Mouse (Mus musculus) olfactory bulb, adult 2 months (tissue): ENCODE measurements around the gene Leng9. TPM values are rescaled to one million over a fixed set of nuclear protein-coding genes. Genes with fewer than 3 reads are reported as not detected.

Experiments
- H3K27ac ChIP-seq: fragments of 200-500 bp; 2 replicates; pipeline ENCODE4 v1.5.1; 2012; ENCODE audit warnings: low read depth, low read length; ENCODE audit not compliant: insufficient read depth
- H3K4me1 ChIP-seq: fragments of 200-500 bp; 2 replicates; pipeline ENCODE4 v1.6.1; 2012; ENCODE audit warnings: low read length; ENCODE audit not compliant: control insufficient read depth, insufficient read depth
- H3K4me3 ChIP-seq: fragments of 200-500 bp; 2 replicates; pipeline ENCODE4 v1.5.1; 2012; ENCODE audit warnings: mild to moderate bottlenecking, low read depth, low read length, moderate library complexity; ENCODE audit not compliant: insufficient read depth
- CTCF ChIP-seq: fragments of 200-500 bp; IDR thresholded peaks from 2 replicates; pipeline ENCODE4 v1.5.1; 2012; ENCODE audit warnings: low read depth, mild to moderate bottlenecking, low read length, moderate library complexity; ENCODE audit not compliant: insufficient read depth
- POLR2A ChIP-seq: fragments of 200-500 bp; IDR thresholded peaks from 2 replicates; pipeline ENCODE4 v1.6.1; 2012; ENCODE audit warnings: mild to moderate bottlenecking, low read depth, low read length, moderate library complexity; ENCODE audit not compliant: insufficient read depth
- WGBS: fragments of 180-500 bp; shearing (Covaris S2); methylation state at CpG from one replicate; pipeline ENCODE4 v1.1.7; 2018; 5-methylcytosine and 5-hydroxymethylcytosine counted together
- polyA plus RNA-seq: library from polyadenylated mRNA; stranded (reverse); fragments of >200 nt; gene quantifications from 2 replicates; pipeline ENCODE4 v1.2.4, GENCODE M21; 2012; ENCODE audit warnings: low replicate concordance; ENCODE audit not compliant: missing spikeins, insufficient read depth, insufficient read length

The Leng9 gene
- polyA plus RNA-seq, 1 experiment = not detected

DNA sequence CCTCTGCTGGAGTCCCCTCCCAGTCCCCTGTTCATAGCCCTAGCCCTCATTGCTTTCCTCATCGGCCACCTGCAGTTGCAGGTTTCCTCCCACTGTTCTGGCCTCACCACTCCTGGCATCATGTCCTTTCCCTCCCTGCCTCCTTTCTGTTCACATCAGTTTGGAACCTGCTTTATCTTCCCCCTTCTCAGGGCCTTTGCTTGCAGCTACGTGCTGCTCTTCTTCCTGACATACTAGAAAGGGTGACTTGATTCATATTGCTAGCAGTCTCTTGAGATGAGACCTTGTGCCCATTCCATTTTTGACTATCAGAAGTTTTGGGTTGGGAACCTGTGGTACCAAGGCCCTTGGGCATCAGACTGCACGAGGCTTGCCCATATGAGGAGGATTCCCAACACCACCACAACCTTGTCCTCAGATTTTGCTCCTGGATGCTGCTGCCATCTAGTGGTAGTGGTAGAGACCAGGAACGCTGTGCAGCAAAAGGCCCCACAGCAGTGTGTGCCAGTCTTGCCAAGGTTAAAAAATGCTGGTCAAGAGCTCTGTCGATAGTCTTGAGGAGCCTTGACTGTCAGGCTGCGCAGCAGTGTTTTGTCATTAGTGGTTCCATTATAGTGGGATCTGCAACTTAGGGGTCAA lies 4.5 kb downstream of the Leng9 start:
- TF ChIP-seq POLR2A = no peak
- peak; percentile 45; the same call in 1 of the 2 replicates for TF ChIP-seq CTCF
- WGBS = 58% methylated on average over 6 of the region's 6 CpGs
- H3K27ac ChIP-seq = no peak overlapping the region
- H3K4me1 ChIP-seq = peaks cover 8% of the 10 kb centered on the region
- no peak overlapping the region for H3K4me3 ChIP-seq

DNA sequence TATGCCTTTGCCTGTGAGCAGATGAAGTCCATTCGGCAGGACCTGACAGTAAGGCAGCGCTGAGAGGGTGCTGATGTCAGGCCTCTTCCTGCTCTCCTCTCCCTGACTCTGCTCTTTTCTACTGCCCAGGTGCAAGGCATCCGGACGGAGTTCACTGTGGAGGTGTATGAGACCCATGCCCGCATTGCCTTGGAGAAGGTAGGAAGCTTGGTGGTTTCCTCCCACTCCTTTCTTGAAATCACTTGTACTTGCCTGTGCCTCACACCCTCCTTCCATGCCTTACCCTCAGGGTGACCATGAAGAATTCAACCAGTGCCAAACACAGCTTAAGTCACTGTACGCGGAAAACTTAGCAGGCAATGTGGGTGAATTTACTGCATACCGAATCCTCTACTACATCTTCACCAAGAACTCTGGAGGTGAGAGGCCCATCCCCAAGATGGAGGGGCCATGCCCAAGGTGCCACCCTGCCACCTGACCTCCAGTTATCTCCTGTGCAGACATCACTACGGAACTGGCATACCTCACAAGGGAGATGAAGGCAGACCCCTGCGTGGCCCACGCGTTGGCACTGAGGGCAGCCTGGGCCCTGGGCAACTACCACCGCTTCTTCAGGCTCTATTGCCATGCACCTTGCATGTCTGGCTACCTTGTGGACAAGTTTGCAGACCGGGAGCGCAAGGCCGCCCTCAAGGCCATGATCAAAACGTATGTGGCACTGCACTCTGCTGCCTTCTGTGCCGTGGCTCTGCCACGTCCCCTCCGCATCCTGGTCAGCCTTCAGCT lies 5.2 kb downstream of the Leng9 start:
- TF ChIP-seq CTCF = no peak
- no peak for TF ChIP-seq POLR2A
- Histone ChIP-seq H3K4me3 (no peak overlapping the region), H3K27ac (no peak overlapping the region), H3K4me1 (peaks cover 7% of the 10 kb centered on the region)
- 95% methylated on average over 20 of the region's 20 CpGs for WGBS

DNA sequence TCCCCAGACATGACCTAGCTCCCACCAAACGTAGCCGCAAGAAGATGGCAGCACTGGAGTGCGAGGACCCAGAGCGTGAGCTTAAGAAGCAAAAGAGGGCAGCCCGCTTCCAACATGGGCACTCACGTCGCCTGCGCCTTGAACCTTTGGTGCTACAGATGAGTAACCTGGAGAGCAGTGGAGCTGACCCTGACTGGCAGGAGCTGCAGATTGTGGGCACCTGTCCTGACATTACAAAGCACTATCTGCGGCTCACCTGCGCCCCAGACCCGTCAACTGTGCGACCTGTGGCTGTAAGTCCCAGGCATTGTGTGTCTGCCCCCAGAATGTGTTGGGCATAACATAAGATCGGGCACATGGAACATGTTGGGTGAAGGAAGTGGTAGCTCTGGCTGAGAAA lies 6.1 kb downstream of the Leng9 start:
- no peak overlapping the region for H3K4me3 ChIP-seq
- peaks cover 7% of the 10 kb centered on the region for H3K4me1 ChIP-seq
- no peak overlapping the region for H3K27ac ChIP-seq
- WGBS = 96% methylated on average over 13 of the region's 13 CpGs
- no peak for TF ChIP-seq CTCF
- no peak for TF ChIP-seq POLR2A

DNA sequence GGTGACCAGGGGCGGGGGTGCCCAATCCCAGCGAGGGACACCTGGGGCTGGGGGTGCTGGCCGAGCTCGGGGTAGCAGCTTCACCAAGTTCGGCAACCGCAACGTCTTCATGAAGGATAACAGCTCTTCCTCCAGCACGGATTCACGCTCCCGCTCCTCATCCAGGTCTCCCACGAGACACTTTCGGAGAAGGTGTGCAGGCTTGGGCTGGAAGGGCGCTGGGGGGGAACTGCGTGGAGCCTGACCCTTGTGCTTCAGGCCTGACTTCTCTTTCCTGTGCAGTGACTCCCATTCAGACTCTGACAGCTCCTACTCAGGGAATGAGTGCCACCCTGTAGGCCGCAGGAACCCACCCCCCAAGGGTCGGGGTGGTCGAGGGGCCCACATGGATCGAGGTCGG lies 6.7 kb downstream of the Leng9 start:
- WGBS = 94% methylated on average over 19 of the region's 19 CpGs
- H3K4me3 ChIP-seq = no peak overlapping the region
- no peak overlapping the region for H3K27ac ChIP-seq
- peaks cover 8% of the 10 kb centered on the region for H3K4me1 ChIP-seq
- TF ChIP-seq POLR2A = no peak
- TF ChIP-seq CTCF = no peak

DNA sequence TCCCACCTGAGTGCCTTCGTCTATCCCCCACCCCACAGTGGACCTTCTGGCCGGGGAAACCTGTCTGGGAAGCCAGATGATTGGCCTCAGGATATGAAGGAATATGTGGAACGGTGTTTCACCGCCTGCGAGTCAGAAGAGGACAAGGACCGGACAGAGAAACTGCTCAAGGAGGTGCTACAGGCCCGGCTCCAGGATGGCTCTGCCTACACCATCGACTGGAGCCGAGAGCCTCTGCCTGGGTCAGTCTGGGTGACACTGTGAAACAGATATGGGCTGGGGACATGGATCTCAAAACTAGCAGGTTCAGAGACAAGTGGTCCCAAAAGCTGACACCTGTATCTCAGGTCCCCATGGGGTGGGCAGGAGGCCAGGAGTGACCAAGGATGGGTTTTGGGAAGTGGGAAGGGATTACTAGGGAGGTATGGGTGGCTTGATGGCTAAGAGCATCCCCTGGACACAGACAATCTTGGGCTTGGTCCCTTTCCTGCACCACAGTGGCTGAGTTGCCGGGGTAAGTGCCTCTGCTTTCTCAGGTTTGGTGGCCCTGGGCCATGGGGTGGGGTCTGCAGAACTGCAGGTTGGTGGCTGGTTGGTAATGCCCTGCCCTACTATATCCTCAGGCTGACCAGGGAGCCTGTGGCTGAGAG lies 7.3 kb downstream of the Leng9 start:
- TF ChIP-seq CTCF (no peak), POLR2A (no peak)
- peaks cover 4% of the 10 kb centered on the region; the same call in 1 of the 2 replicates for H3K4me1 ChIP-seq
- H3K4me3 ChIP-seq = no peak overlapping the region
- no peak overlapping the region for H3K27ac ChIP-seq
- WGBS = 93% methylated on average over 10 of the region's 10 CpGs

DNA sequence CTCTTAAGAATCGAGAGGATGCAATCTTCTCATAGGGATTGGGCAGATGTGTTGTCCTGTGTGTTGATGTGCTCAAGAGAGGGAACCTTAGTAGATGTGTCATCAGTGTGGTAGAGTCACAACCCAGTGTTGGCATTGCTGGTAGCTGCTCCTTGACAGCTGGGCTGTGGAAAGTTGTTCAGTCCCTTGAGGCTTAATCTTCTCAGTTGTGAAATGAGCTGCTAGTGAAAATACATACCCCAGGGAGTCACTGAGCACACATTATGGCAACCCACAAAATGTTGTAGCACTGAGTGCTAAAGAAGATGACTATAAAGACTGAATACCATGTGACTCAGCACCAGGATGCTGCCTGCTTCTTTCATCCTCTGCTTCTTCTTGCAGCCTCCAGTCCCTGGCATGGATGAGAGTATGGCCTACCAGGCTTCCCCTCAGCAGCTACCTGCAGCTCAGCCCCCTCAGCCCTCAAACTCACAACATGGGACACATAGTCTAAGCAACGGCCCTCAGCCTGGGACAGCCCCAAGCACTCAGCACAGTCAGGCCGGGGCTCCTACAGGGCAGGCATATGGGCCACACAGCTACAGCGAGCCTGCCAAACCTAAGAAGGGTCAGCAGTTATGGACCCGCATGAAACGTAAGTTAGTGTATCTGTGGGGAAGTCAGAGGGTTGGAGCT lies 8.4 kb downstream of the Leng9 start:
- Histone ChIP-seq H3K4me3 (no peak overlapping the region), H3K4me1 (peaks cover 4% of the 10 kb centered on the region; the same call in 1 of the 2 replicates), H3K27ac (no peak overlapping the region)
- 91% methylated on average over 6 of the region's 6 CpGs for WGBS
- TF ChIP-seq CTCF = no peak
- TF ChIP-seq POLR2A = no peak

DNA sequence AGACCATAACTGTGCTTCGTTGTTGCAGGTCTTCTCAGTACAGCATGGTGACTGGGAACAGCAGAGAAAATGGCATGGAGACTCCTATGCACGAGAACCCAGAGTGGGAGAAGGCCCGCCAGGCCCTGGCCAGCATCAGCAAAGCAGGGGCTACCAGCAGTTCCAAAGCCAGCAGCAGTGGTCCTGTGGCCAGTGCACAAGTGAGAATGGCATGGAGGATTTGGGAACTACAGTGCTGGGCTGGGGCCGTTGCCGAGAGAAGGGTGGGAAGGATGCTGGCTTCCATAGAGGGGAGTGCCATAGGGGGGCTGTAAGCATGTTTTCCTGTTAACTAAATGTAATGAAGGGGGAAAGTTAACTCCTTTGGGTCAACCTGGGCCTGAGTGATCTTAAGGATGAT lies 10.8 kb downstream of the Leng9 start:
- Histone ChIP-seq H3K4me1 (peaks cover 4% of the 10 kb centered on the region; the same call in 1 of the 2 replicates), H3K4me3 (no peak overlapping the region), H3K27ac (no peak overlapping the region)
- 83% methylated on average over 5 of the region's 5 CpGs for WGBS
- no peak for TF ChIP-seq POLR2A
- TF ChIP-seq CTCF = no peak

DNA sequence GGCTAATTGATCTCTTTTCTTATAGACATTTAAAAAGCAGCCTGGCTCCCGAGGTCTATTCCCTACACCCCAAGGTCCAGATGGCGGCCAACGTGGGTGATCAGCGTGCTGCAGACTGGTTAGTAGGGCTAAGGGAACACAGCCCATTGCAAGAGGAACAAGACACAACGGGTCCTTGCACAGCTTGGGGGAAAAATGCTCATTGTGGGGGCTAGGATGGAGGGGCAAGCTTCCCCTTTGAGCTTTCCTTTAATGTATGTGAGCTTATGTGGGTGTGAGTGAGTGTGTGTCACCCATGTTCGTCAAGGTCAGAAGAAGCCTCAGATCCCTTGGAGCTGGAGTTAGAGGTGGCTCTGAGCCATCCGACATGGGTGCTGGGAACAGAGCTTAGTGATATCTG lies 11.5 kb downstream of the Leng9 start:
- WGBS = 86% methylated on average over 7 of the region's 7 CpGs
- TF ChIP-seq CTCF = no peak
- TF ChIP-seq POLR2A = no peak
- H3K27ac ChIP-seq = no peak overlapping the region
- peaks cover 7% of the 10 kb centered on the region; the same call in 1 of the 2 replicates for H3K4me1 ChIP-seq
- H3K4me3 ChIP-seq = no peak overlapping the region
